Mouse (Mus musculus) right cerebral cortex, adult 2 months (tissue): Measurements from ENCODE around the gene Trim9.

Source experiments
- DNase-seq, 2 experiments: peaks; one replicate each; pipeline ENCODE4 v3.0.0; 2021 to 2022; ENCODE audit warnings: low spot score in 2 of 2

Trim9 gene

GRCm38 (mm10) chr12:70325826-70326225 is 21.6 kb downstream of the Trim9 start:
- no peak for DNase-seq

DNA sequence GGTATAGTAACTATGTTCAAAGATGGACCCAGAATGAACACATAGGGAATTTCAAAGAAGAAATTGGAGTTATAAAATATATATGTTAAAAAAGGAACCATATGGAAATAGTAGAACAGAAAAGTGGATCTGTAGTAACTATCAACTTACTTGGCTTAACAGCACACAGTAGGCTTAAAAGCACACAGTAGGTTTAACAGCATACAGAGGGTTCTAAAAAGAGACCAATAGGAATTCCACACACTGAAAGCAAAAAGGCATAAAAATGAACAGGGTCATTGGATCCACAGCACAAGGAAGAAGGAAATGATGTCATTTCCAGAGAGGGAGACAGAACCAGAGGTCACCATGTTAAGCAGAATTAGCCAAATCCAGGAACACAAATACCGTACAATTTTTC is 24.6 kb downstream of the Trim9 start:
- DNase-seq: no peak

- DNase-seq: no peak
These were observed 31.3 kb downstream of the Trim9 start for GRCm38 (mm10) chr12:70316147-70316546.

DNA sequence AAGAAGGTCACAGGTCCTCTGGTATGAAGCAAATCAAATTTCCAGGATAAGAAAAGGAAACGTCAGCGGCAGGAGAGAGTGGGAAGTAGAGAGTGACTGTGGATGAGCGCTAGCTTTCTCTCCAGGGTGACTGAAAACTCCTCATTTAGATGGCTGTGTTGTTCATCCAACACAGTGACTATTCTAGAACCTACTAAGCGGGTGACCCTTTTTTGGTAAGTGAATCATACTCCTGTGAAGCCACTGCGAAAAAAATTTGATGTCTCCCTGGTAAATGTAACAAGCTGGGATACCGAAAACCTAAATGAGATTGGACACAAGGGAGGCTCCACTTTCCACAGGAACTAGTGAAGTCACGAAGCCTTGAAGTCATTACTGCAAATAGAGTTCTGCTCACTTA is 39.5 kb downstream of the Trim9 start:
- DNase-seq: no peak

DNA sequence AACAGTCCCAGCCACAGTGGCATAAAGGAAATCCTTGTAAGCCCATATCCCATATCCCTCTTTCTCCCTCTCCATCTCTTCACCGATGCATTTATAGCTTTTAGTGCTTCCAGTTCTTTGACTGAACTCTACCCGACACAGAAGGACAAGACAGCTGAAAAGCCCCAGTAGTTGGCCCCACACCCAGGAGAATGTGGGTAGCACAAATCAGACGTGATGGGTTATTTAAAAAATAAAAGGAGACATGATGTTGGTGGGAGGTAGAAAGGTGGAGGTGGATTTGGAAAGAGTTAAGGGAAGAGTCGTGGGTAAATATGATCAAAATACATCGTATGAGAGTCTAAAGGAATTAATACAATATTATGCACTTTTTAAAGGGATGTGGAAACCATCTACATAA is 40.4 kb downstream of the Trim9 start:
- DNase-seq: no peak

DNA sequence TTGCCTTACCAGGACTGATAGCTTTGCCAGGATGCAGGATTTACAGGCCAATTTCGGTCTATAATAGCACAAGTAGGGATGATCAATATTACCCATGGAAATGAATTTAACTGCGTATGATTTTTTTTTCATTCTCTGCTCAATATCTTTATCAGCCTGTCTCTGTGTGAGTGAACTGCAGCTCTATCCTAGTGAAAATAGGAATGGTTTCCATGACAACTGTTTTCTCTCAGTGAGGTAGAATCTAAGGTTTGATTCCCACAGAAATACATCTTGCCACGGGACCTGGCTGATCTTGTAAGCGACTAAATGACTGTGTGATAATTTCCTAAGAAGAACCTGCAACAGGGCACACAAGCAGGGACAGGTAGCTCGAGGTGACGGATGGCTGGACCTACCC is 43.4 kb downstream of the Trim9 start:
- no peak for DNase-seq

DNA sequence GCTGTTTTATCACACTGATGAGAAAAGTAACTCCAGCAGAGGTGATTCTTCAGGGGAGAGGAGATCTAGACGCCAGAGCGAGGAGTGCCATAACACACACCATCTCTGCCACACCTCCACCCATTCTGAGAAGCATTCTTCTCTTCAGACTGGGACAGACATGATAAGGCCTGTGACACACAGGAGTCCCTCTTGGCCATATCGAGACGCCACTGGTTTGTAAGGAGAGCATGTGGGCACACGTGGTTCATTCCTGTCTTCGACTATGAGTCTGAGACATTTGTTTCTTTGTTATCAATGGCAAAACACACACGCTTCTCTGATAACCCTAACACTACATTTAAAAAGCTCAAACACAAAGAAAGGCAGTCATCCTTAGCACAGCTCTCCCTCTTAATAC is 43.9 kb downstream of the Trim9 start:
- DNase-seq: no peak

GRCm38 (mm10) chr12:70302022-70302720 is 45.2 kb downstream of the Trim9 start:
- DNase-seq: no peak

GRCm38 (mm10) chr12:70293927-70294684 is 53.3 kb downstream of the Trim9 start:
- no peak for DNase-seq

- DNase-seq: no peak
These were observed 54.1 kb downstream of the Trim9 start for GRCm38 (mm10) chr12:70293165-70293926.

DNA sequence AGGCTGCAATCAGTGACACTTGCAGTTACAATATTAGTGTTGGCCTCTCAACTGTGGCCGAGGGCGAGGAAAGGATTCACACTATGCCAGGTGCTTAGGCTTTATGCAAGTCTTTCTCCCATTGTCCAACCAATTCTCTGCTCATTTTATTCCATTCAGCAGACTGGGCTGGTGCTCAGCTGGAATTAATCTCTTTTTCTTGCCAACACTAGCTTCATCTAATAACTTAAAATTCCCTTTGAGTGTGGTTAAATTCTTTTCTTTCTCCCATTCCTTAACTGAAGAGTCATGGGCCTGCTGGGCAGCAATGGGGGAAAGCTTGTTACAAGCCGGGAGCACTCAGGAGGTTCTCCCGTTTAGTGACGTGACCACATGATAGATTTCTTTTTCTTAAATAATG is 61.9 kb downstream of the Trim9 start:
- no peak for DNase-seq

DNA sequence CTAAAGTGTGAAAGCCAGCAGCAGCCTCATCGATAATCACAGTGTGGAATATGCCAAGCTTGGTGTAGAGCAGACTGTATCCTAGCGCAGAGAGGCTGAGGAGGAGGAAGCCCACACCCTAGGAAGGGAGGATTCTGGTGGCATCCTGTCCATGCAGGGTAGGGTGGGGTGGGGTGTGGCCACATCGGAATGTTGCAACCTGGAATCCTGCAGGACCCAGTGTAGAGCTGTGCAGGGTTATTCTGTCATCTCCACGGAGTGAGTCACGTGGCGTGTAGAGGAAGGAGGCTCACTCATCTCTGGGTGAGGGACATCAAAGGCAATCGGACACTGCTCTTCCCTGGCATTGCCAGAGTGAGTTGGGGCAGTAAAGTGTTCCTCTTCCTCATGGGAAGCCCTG is 62.4 kb downstream of the Trim9 start:
- no peak for DNase-seq

DNA sequence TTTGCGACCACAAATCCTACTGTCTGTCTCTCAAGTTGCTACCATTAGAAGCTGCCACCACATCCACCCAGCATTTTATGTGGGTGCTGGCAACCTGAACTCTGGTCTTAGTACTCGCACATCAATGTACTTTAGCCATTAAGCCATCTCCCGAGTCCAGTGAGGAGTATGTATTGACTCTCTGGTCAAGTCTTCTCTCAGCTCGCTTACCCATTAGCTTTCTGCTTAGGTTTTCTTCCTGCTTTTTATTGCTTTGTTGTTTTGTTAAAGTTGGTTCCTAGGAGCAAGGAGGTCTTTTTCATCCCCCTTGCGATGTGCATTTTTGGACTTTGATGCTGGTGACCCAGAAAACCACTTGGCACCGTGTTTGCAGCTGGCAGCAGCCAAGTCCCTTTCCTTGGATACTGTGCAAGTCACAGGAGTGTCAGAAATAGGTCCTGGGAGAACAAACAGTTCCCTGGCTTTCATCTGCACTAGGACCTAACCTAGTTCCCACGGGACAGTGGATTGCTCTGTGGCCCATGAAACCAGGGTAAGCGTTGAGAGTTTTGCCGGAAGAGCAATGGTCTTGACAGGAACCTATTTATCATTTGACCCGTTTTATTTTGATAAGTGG is 64.2 kb downstream of the Trim9 start:
- DNase-seq: no peak

DNA sequence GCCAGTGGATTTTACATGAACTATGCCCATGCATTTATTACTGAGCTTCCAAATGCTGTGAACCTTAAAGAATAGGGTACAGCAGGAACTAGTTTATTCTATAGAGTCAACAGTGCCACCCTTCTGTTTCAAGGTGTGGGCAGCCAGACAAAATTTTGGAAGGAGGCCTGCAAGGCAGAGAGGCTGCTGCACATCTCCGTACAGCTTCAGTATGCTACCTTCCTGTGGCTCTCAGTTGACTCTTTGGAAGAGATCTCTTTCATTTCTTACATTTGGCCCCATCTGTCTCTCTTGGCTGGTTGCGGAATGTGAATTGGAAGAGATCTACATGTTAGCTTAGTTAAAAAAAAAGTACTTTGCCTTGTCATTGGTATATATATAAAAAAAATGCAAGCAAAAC is 66.5 kb downstream of the Trim9 start:
- no peak for DNase-seq

DNA sequence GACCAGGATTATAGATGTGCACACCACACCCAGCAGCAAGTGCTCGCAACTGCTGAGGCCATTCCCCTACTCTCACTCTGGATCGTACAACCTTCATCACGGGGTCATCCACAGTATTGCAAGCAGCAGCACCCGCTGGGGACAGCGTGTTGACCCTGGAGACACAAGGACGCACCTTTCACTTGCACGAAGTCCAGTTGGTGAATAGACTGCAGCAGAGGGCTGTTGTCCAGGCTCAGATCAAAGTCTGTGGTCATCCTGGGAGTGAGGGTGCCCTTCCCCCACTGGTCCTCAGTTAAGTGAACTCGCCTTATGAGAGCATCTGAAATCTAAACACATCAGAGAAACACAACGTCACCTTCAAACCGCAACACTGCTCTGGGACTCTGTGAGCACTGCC is 67.0 kb downstream of the Trim9 start:
- no peak for DNase-seq

- DNase-seq: no peak
These were observed 70.1 kb downstream of the Trim9 start for GRCm38 (mm10) chr12:70277071-70277939.

GRCm38 (mm10) chr12:70269724-70270123 is 77.7 kb downstream of the Trim9 start:
- no peak for DNase-seq

- DNase-seq: no peak
These were observed 80.1 kb downstream of the Trim9 start for GRCm38 (mm10) chr12:70267314-70267713.

GRCm38 (mm10) chr12:70266494-70266931 is 80.9 kb downstream of the Trim9 start:
- DNase-seq: no peak

DNA sequence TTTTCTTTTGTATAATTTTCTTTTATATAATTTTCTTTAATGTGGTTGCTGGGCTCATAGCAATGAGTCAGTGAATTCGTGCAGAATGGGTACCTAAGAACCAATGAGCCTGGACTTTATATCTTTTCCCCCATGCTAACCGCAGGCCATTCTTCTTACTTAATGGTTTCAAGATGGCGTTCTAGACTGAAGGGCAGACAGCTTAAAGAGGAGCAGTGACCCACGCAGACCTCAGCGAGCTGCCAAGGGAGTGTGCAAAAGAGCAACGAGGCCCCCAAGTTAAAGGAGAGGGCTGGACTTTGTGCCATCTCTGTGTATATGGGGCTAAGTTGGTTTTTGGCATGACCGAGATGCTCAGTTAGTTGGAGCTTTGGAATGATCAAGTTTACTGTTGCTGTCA is 83.7 kb downstream of the Trim9 start:
- no peak for DNase-seq

GRCm38 (mm10) chr12:70262271-70262953 is 85.0 kb downstream of the Trim9 start:
- peak; percentile 72 to 75 for DNase-seq
